Mouse (Mus musculus): ENCODE results near the gene Mtmr2. TPM values are rescaled to one million over a fixed set of nuclear protein-coding genes. Genes with fewer than 3 reads are reported as not detected.
"Not testable (repeated sequence)": the region's sequence is repeated elsewhere in the genome, so short reads cannot be mapped to it uniquely, and the experiment has no call there.

The Mtmr2 gene
- 31.2 and 33.1 TPM in 2 replicates for polyA plus RNA-seq (2016; fragmentation: Nextera tagmentation; extraction: Ambion mirVana)

- Histone ChIP-seq H3K4me1 (peaks cover 20% of the 10 kb centered on the region), H3K4me2 (peak within 1 kb of the TSS; percentile 79), H3K27me3 (replicated peaks) (no peaks in the 10 kb centered on the region), H3K36me3 (0 out of 2 replicates have a peak, but pooled peaks cover 5% of the 10 kb centered on the region), H3K4me3 (peak within 1 kb of the TSS; percentile 97), H3K9ac (peak within 1 kb of the TSS; percentile 93), H3K9me3 (replicated peaks) (no peaks in the 10 kb centered on the region), H3K27ac (peak within 1 kb of the TSS; percentile 94)
- WGBS (ENCODE audit: insufficient replicate concordance): 22% methylated on average over 2 of the region's 2 CpGs
- no peak for ATAC-seq
Measured at GRCm38 (mm10) chr9:13748404-13748797, at the start of gene Mtmr2. Gene Mtmr2, plus strand, starts transcription at chr9:13748410.

DNA sequence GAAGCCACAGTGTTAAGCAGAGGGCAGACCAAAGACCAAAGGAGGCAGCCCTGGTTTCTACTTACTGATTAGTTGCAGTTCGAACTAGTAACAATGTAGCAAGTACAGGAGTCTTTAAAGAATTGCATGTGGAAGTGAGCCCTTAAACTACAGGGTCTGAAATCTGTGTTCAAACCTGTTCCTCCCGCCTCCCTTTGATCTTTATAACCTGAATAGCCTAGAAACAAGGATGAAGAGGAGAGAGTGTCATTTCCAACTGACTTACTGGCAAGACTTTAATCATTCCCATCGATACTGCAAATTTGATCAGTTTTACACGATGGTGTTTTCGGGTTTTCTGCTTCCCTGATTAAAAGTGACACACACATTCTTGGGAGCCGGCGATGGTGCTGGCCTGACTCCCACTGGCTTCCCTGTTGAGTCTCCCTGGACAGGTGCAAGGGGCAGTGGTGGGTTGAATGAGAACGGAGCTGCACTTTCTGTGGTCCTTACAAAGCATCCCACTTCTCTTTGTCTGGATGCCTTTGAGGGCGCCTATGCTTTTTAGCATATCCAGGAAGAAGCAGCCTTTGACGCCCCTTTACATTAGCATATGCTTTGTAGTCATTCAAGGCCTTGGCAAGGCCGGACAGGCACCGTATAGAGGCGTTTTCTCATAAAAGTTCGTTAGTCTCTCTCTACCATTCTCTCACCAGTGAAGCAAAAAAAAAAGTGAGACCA is 49.0 kb upstream of the Mtmr2 start:
- peaks cover 3% of the 10 kb centered on the region; the same call in 1 of the 2 replicates for H3K4me1 ChIP-seq
- no peak overlapping the region for H3K9ac ChIP-seq
- no peak overlapping the region for H3K27ac ChIP-seq
- no peak for ATAC-seq
- H3K27me3 ChIP-seq (replicated peaks): no peaks in the 10 kb centered on the region
- H3K4me3 ChIP-seq: no peak overlapping the region
- H3K9me3 ChIP-seq (replicated peaks): no peaks in the 10 kb centered on the region
- 60% methylated on average over 14 of the region's 14 CpGs for WGBS (ENCODE audit: insufficient replicate concordance)
- H3K4me2 ChIP-seq: no peak overlapping the region
- H3K36me3 ChIP-seq: no peaks in the 10 kb centered on the region

DNA sequence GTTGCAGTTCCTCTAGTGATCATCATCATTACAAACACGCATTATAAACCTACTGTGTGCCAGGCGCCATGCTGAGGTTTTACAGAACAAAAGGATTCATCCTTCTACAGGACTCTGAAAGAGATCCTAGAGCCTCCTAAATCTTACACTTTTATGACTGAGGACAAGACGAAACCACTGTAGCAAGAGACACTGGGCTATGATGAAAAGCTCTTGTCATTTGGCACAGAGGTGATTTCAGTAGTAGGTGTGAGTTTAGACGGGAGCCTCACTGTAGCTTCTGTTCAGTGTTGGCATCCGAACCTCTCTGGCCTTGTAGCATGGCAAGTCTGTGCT is 48.5 kb upstream of the Mtmr2 start:
- Histone ChIP-seq H3K4me2 (no peak overlapping the region), H3K36me3 (no peaks in the 10 kb centered on the region), H3K27me3 (replicated peaks) (no peaks in the 10 kb centered on the region), H3K4me1 (peaks cover 3% of the 10 kb centered on the region; the same call in 1 of the 2 replicates), H3K9ac (no peak overlapping the region), H3K27ac (no peak overlapping the region), H3K9me3 (replicated peaks) (no peaks in the 10 kb centered on the region), H3K4me3 (no peak overlapping the region)
- WGBS (ENCODE audit: insufficient replicate concordance): 62% methylated on average over 5 of the region's 5 CpGs
- ATAC-seq: no peak

DNA sequence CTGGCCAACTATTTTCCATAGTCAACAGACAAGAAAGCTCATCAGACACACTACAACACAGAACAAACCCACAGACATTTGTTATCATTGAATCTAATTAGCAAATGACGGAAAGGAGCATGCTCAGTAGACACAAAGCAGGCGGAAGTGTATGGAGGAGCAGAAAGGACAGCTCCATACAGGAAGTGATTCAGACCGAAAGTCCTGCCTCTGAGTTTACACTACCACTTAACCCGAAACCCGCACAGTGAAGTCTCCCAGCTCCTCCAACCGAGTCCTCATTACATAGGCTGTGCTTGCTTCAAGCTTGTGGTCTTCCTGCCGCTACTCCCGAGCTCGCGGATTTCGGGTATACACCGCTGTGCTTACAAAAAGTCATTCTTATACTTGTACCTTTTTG is 46.4 kb upstream of the Mtmr2 start:
- no peak overlapping the region for H3K4me2 ChIP-seq
- H3K27ac ChIP-seq: no peak overlapping the region
- no peaks in the 10 kb centered on the region for H3K36me3 ChIP-seq
- H3K27me3 ChIP-seq (replicated peaks): no peaks in the 10 kb centered on the region
- H3K4me3 ChIP-seq: no peak overlapping the region
- no peak for ATAC-seq
- H3K4me1 ChIP-seq: peaks cover 3% of the 10 kb centered on the region; the same call in 1 of the 2 replicates
- 80% methylated on average over 12 of the region's 12 CpGs for WGBS (ENCODE audit: insufficient replicate concordance)
- no peaks in the 10 kb centered on the region for H3K9me3 ChIP-seq (replicated peaks)
- no peak overlapping the region for H3K9ac ChIP-seq

DNA sequence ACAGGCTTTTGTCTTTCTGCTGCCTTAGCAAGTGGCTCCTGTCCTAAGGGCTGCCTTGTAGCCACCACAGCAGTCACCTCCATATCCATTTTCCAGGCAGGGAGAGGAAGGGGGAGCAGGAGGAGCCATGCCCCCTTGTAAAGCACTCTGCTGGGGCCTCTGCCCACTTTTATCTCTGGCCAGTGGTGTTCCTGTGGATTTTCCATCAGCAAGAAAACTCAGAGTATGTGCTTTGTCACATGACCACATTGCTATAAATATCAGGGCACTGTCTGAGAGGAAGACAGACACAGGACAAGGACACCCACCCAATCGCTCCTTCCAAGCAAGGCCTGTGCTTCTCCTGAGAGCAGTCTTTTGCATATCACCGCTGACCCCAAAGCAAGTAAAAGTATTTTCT is 45.1 kb upstream of the Mtmr2 start:
- H3K4me2 ChIP-seq: no peak overlapping the region
- H3K4me1 ChIP-seq: peaks cover 3% of the 10 kb centered on the region; the same call in 1 of the 2 replicates
- no peaks in the 10 kb centered on the region for H3K27me3 ChIP-seq (replicated peaks)
- ATAC-seq: no peak
- 73% methylated on average over 2 of the region's 2 CpGs for WGBS (ENCODE audit: insufficient replicate concordance)
- H3K36me3 ChIP-seq: no peaks in the 10 kb centered on the region
- H3K27ac ChIP-seq: no peak overlapping the region
- H3K9me3 ChIP-seq (replicated peaks): no peaks in the 10 kb centered on the region
- H3K4me3 ChIP-seq: no peak overlapping the region
- H3K9ac ChIP-seq: no peak overlapping the region

- H3K36me3 ChIP-seq: no peaks in the 10 kb centered on the region
- peaks cover 3% of the 10 kb centered on the region; the same call in 1 of the 2 replicates for H3K4me1 ChIP-seq
- H3K9me3 ChIP-seq (replicated peaks): no peaks in the 10 kb centered on the region
- WGBS (ENCODE audit: insufficient replicate concordance): 54% methylated on average over 4 of the region's 4 CpGs
- no peak overlapping the region for H3K4me3 ChIP-seq
- ATAC-seq: no peak
- no peak overlapping the region for H3K4me2 ChIP-seq
- H3K27ac ChIP-seq: no peak overlapping the region
- no peak overlapping the region for H3K9ac ChIP-seq
- H3K27me3 ChIP-seq (replicated peaks): no peaks in the 10 kb centered on the region
Measured at GRCm38 (mm10) chr9:13704917-13705316, 43.3 kb upstream of the Mtmr2 start.

DNA sequence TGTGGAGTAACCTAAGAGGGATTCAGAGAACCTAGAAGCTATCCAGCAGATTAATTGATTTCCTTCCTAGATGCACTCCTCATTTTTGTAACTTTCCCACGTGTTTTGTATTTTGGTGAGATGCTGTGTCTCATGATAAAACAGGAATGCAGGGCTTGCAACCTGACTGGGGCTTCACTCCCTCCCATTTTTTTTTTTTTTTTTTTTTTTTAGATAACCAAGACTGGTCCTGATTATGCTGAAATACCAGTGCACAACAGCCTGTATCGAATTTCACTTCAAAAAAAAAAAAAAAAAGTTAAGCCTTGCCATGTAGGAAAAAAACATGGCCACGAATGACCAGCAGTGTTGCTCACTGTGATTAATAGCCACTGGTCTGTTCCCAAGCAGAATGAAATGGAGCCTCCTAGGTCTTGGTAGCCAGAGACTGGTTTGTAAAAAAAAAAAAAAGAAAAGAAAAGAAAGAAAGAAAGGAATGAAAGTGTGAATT is 41.1 kb upstream of the Mtmr2 start:
- Histone ChIP-seq H3K4me3 (no peak overlapping the region), H3K4me2 (no peak overlapping the region), H3K36me3 (no peaks in the 10 kb centered on the region), H3K4me1 (peaks cover 3% of the 10 kb centered on the region; the same call in 1 of the 2 replicates), H3K27ac (no peak overlapping the region), H3K27me3 (replicated peaks) (no peaks in the 10 kb centered on the region), H3K9me3 (replicated peaks) (no peaks in the 10 kb centered on the region), H3K9ac (no peak overlapping the region)
- no peak for ATAC-seq
- 28% methylated on average over 3 of the region's 3 CpGs for WGBS (ENCODE audit: insufficient replicate concordance)

GRCm38 (mm10) chr9:13709436-13709835 is 38.8 kb upstream of the Mtmr2 start:
- H3K9me3 ChIP-seq (replicated peaks): no peaks in the 10 kb centered on the region
- no peak overlapping the region for H3K4me2 ChIP-seq
- no peak for ATAC-seq
- no peaks in the 10 kb centered on the region for H3K27me3 ChIP-seq (replicated peaks)
- H3K27ac ChIP-seq: no peak overlapping the region
- no peak overlapping the region for H3K9ac ChIP-seq
- WGBS (ENCODE audit: insufficient replicate concordance): 69% methylated on average over 5 of the region's 5 CpGs
- no peaks in the 10 kb centered on the region for H3K36me3 ChIP-seq
- H3K4me3 ChIP-seq: no peak overlapping the region
- H3K4me1 ChIP-seq: no peaks in the 10 kb centered on the region

- H3K4me1 ChIP-seq; H3K27ac ChIP-seq; H3K27me3 ChIP-seq (replicated peaks); H3K36me3 ChIP-seq; H3K9ac ChIP-seq; H3K4me3 ChIP-seq; ATAC-seq; H3K9me3 ChIP-seq (replicated peaks): not testable (repeated sequence)
- H3K4me2 ChIP-seq: 0 out of 2 replicates have a peak overlapping the region, but pooled peaks have one; percentile 22
- WGBS (ENCODE audit: insufficient replicate concordance): 65% methylated on average over 2 of the region's 2 CpGs
Measured at GRCm38 (mm10) chr9:13715891-13716290, 32.3 kb upstream of the Mtmr2 start.

- H3K27ac ChIP-seq: no peak overlapping the region
- no peaks in the 10 kb centered on the region for H3K9me3 ChIP-seq (replicated peaks)
- no peak overlapping the region for H3K9ac ChIP-seq
- 21% methylated on average over 8 of the region's 8 CpGs for WGBS (ENCODE audit: insufficient replicate concordance)
- H3K27me3 ChIP-seq (replicated peaks): no peaks in the 10 kb centered on the region
- no peak overlapping the region for H3K4me3 ChIP-seq
- ATAC-seq: peak; percentile 55
- H3K36me3 ChIP-seq: no peaks in the 10 kb centered on the region
- no peaks in the 10 kb centered on the region for H3K4me1 ChIP-seq
- H3K4me2 ChIP-seq: 0 out of 2 replicates have a peak overlapping the region, but pooled peaks have one; percentile 22
Measured at GRCm38 (mm10) chr9:13716316-13717099, 31.7 kb upstream of the Mtmr2 start.

DNA sequence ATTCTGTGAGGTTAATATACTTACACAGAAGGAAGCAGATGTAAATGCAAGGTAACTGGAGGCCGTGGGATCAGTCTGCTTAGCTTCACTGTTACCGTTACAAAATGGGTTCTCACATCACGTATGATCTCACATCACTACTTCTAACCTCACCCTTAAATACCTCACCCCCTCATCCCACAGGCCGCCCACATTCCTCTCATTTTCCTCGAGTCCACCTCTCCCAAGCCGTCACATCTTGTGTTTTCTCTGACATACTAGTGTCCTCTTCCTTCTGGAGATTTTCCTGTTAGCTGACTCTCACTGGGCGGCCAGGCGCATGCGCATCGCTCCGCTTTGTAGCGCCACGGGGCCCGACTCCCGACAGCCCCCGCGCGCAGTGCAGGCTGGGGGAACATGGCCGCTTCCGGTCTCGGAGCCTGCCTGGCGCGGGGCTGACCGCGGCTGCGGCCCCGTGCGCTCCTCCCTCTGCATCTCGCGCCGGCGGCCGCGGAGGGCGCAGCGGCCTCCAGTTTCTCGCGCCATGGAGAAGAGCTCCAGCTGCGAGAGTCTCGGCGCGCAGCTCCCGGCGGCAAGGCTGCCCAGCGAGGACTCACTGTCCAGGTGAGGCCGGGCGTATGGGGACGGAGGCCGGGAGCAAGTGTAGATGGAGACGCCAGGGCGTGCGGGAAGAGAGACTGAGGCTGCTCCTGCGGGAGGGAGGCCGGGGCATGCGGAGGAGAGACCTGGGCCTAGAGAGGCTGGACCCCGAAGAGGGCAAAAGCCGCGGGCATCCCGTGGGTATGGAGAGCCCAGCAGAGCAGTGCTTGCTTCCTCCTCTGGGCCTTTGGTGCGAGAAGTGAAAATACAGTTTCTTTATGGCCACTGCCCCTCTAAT is 826 bp downstream of the Mtmr2 start:
- H3K27me3 ChIP-seq (replicated peaks): no peaks in the 10 kb centered on the region
- WGBS (ENCODE audit: insufficient replicate concordance): 1% methylated on average over 60 of the region's 60 CpGs
- ATAC-seq: peak; percentile 99
- peak overlapping the region; percentile 94 for H3K27ac ChIP-seq
- peak overlapping the region; percentile 97 for H3K4me3 ChIP-seq
- H3K4me1 ChIP-seq: peaks cover 20% of the 10 kb centered on the region
- H3K9me3 ChIP-seq (replicated peaks): no peaks in the 10 kb centered on the region
- H3K9ac ChIP-seq: peak overlapping the region; percentile 93
- 0 out of 2 replicates have a peak, but pooled peaks cover 7% of the 10 kb centered on the region for H3K36me3 ChIP-seq
- peak overlapping the region; percentile 79 for H3K4me2 ChIP-seq
